Mouse (Mus musculus): ENCODE data around the gene 4933402N03Rik. TPM values are rescaled to one million over a fixed set of nuclear protein-coding genes. Genes with fewer than 3 reads are reported as not detected.

Gene 4933402N03Rik
- polyA plus RNA-seq (2012; ENCODE audit: low replicate concordance) = not detected in 2 replicates

GRCm38 (mm10) chr7:131146214-131146613, at the start of gene 4933402N03Rik:
4933402N03Rik (minus strand) TSS chr7:131146314.

GRCm38 (mm10) chr7:131174121-131174520, 28.0 kb upstream of the 4933402N03Rik start, which contains the start of gene 5430419D17Rik:
5430419D17Rik (plus strand) TSS chr7:131174402.

Other genes starting within 250 kb of the 4933402N03Rik start
- 0.77 and 3.9 TPM in 2 replicates for gene Htra1, start 210.2 kb downstream of the 4933402N03Rik start, polyA plus RNA-seq (2012; ENCODE audit: low replicate concordance)
- not detected in 2 replicates for gene Dmbt1, start 114.3 kb downstream of the 4933402N03Rik start, polyA plus RNA-seq (2012; ENCODE audit: low replicate concordance)
- 0.02 TPM in 1 of 2 replicates, not detected in the other for gene 5430419D17Rik, start 28.1 kb upstream of the 4933402N03Rik start, polyA plus RNA-seq (2012; ENCODE audit: low replicate concordance)
- gene Cuzd1, start 176.0 kb upstream of the 4933402N03Rik start, polyA plus RNA-seq (2012; ENCODE audit: low replicate concordance) = not detected in 2 replicates
- gene Fam24b, start 183.2 kb upstream of the 4933402N03Rik start, polyA plus RNA-seq (2012; ENCODE audit: low replicate concordance) = not detected in 2 replicates
- not detected in 2 replicates for gene Fam24a, start 187.6 kb upstream of the 4933402N03Rik start, polyA plus RNA-seq (2012; ENCODE audit: low replicate concordance)
- gene 2310057M21Rik, start 216.4 kb upstream of the 4933402N03Rik start, polyA plus RNA-seq (2012; ENCODE audit: low replicate concordance) = 14.2 and 14.3 TPM in 2 replicates
- gene Pstk, start 224.8 kb upstream of the 4933402N03Rik start, polyA plus RNA-seq (2012; ENCODE audit: low replicate concordance) = 13.3 and 14.2 TPM in 2 replicates

Measured in leukemia stem cell, adult 10-12 weeks (primary cell).